Mouse (Mus musculus): ENCODE data around the gene Nfxl1.

- TF ChIP-seq CTCF (IDR thresholded peaks at IDR 0.05; ENCODE audit: borderline replicate concordance, insufficient read depth, low read length) (no peak), POLR2A (IDR thresholded peaks at IDR 0.05; ENCODE audit: low read depth, low read length) (no peak)
Observed at GRCm38 (mm10) chr5:72502778-72503177, 56.7 kb downstream of the Nfxl1 start.
